Mouse (Mus musculus) embryonic facial prominence, embryonic 14.5 days (tissue): ENCODE results near the gene Pid1. TPM values are rescaled to one million over a fixed set of nuclear protein-coding genes. Genes with fewer than 3 reads are reported as not detected.

Experiments
- ATAC-seq: fragments of 200-750 bp; cut with Nextera tagmentation; 2 replicates; pipeline ENCODE4 v1.8.0; 2017; ENCODE audit warnings: low read depth, moderate number of reproducible peaks, moderate TSS enrichment
- DNase-seq: peaks from one replicate; pipeline ENCODE4 v3.0.0-alpha.2; 2015; ENCODE audit warnings: low spot score
- H3K27ac ChIP-seq: fragments of 300-500 bp; sonication (generic); replicated peaks from 2 replicates; pipeline ENCODE4 v1.5.1; 2014; ENCODE audit warnings: low read depth, mild to moderate bottlenecking, low read length, moderate library complexity
- H3K27me3 ChIP-seq: fragments of 300-500 bp; sonication (generic); replicated peaks from 2 replicates; pipeline ENCODE4 v1.6.1; 2014; ENCODE audit warnings: low read length; ENCODE audit not compliant: control insufficient read depth, insufficient read depth
- H3K36me3 ChIP-seq: fragments of 300-500 bp; sonication (generic); 2 replicates; pipeline ENCODE4 v1.6.1; 2014; ENCODE audit warnings: low read length, mixed read lengths; ENCODE audit not compliant: control insufficient read depth, insufficient read depth
- H3K4me1 ChIP-seq: fragments of 300-500 bp; sonication (generic); 2 replicates; pipeline ENCODE4 v1.6.1; 2014; ENCODE audit warnings: antibody characterized with exemption, low read length; ENCODE audit not compliant: control insufficient read depth, insufficient read depth
- H3K4me2 ChIP-seq: fragments of 300-500 bp; sonication (generic); 2 replicates; pipeline ENCODE4 v1.6.1; 2014; ENCODE audit warnings: low read depth, mild to moderate bottlenecking, low read length, moderate library complexity, mixed read lengths
- H3K4me3 ChIP-seq: fragments of 300-500 bp; sonication (generic); 2 replicates; pipeline ENCODE4 v1.5.1; 2014; ENCODE audit warnings: low read depth, mild to moderate bottlenecking, low read length
- H3K9ac ChIP-seq: fragments of 300-500 bp; sonication (generic); 2 replicates; pipeline ENCODE4 v1.6.1; 2014; ENCODE audit warnings: low read depth, mild to moderate bottlenecking, low read length, moderate library complexity, mixed read lengths
- H3K9me3 ChIP-seq: fragments of 300-500 bp; sonication (generic); 2 replicates; pipeline ENCODE4 v1.6.1; 2016; ENCODE audit warnings: low read length; ENCODE audit not compliant: control insufficient read depth
- WGBS: fragments of 180-500 bp; shearing (Covaris S2); extraction: QIAGEN DNeasy Blood & Tissue Kit; methylation state at CpG from one replicate; pipeline ENCODE4 v1.1.7; 2014; 5-methylcytosine and 5-hydroxymethylcytosine counted together
- polyA plus RNA-seq: library from polyadenylated mRNA; unstranded; fragments of >200 nt; fragmentation: Nextera tagmentation; extraction: Ambion mirVana; gene quantifications from 2 replicates; pipeline ENCODE4 v1.2.1, GENCODE M21; 2014

The Pid1 gene
- polyA plus RNA-seq, 1 experiment from 2014 or later, result 38.8 TPM

DNA sequence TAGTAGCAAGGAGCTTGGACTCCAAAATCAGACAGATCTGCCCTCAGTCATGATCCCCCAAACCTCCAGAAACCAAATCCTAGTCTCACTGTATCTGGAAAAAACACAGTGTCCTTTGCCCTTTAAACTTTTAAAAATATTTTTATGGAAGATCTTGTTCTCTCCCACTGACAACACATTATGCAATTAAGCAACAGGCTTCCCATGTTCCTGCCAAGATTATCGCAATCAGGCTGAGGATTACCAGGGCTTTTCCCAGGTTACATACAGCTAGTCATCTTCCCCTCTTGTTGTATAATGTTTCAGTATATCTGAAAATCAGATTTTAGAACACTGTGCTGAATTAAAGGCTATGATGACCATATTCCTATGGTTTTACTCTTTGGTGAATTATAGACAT, 64.3 kb downstream of the Pid1 start:
- H3K36me3 ChIP-seq, result no peaks in the 10 kb centered on the region
- DNase-seq (no peak), ATAC-seq (no peak)
- 63% methylated on average over 1 of the region's 1 CpGs for WGBS
- no peak overlapping the region for H3K4me3 ChIP-seq
- no peak overlapping the region for H3K4me2 ChIP-seq
- no peak overlapping the region for H3K27ac ChIP-seq
- no peaks in the 10 kb centered on the region for H3K27me3 ChIP-seq
- 0 out of 2 replicates have a peak, but pooled peaks cover 4% of the 10 kb centered on the region for H3K9me3 ChIP-seq
- no peak overlapping the region for H3K9ac ChIP-seq
- no peaks in the 10 kb centered on the region for H3K4me1 ChIP-seq

DNA sequence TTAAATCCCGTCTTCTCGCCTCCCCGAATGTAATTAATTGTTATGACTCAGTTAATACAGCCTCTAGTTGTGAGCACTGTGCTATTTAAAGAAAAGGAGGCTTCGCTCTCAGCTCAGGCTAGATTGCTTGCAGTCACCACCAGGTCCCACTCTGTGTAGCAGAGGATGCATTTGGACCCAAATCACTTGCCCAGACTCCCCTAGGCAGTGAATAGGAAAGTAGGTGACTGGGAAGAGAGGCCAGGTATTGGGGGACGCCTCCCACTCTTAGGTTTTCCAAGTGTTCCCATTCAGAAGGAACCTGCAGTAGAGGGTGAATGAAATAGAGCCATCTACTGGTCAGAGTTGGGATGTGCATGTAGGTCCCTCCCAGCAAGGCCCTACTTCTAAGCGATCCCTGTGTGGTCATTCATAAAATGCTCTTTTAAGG, 77.3 kb downstream of the Pid1 start:
- 32% methylated on average over 6 of the region's 6 CpGs for WGBS
- Histone ChIP-seq H3K9me3 (no peaks in the 10 kb centered on the region), H3K27ac (no peak overlapping the region), H3K27me3 (peaks cover 3% of the 10 kb centered on the region; the same call in 1 of the 2 replicates), H3K4me1 (no peaks in the 10 kb centered on the region), H3K4me2 (no peak overlapping the region), H3K9ac (no peak overlapping the region), H3K36me3 (no peaks in the 10 kb centered on the region), H3K4me3 (no peak overlapping the region)
- 0 out of 2 replicates have a peak, but pooled peaks have one; percentile 38 for ATAC-seq
- DNase-seq, result peak; percentile 64

DNA sequence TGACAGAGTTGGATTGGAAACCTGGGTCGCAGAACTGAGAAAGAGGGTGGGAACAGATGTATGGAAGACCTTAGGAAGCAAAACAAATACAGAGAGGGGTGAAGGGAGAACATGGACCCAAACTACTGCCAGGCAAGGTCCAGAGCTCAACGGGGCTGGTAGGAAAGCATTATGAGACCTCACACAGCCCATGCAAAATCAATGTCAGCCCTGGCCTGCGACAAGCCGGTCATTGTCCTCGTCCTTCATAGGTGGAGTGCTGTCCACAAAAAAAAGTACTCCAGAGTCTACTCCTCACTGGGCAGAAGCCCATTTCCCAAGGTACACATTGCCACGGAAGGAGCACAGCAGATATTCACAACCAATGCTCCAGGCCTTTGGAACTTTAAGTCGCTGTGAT, 78.4 kb downstream of the Pid1 start:
- 81% methylated on average over 7 of the region's 7 CpGs for WGBS
- Histone ChIP-seq H3K36me3 (no peaks in the 10 kb centered on the region), H3K9ac (no peak overlapping the region), H3K27me3 (peaks cover 3% of the 10 kb centered on the region; the same call in 1 of the 2 replicates), H3K4me1 (no peaks in the 10 kb centered on the region), H3K4me3 (no peak overlapping the region), H3K9me3 (no peaks in the 10 kb centered on the region), H3K27ac (no peak overlapping the region), H3K4me2 (no peak overlapping the region)
- no peak for ATAC-seq
- DNase-seq, result no peak

DNA sequence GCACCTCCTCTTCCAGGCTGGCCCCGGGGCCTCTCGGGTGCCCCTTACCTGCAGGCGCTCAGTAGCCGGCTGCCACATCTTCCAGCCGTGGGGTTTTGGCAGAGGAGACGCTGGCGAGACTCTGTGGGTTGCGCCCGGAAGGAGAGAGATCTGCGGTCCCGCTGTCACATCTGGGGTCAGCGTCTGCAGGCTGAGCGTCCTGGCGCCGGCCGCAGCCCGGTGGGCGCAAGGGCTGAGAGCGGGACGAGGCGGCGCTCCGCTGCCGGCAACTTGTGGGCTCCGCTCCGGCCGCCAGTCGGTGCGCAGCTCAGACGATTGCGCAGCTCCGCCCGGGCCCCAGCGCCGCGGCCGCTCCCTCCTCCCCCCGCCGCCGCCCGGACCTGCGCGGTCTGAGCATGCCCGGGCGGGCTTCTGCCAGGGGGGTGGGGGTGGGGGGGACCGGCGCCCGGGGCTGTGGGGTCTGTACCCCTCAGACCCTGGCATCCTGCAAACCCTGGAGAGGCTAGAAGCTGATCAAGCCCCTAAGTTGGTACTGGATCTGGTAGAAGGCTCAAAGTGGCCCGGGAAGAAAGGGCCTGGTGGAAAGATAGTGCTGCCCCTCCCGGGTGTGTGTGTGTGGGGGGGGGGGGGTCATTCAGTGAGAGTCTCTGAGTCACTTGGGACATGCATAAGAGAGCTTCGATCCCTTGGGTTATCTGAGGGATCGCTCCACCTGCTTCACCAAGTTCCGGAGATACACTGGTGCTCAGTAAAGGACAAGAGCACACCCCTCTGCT, 79.5 kb downstream of the Pid1 start:
- 4% methylated on average over 30 of the region's 53 CpGs for WGBS
- peak; percentile 93 for ATAC-seq
- Histone ChIP-seq H3K36me3 (no peaks in the 10 kb centered on the region), H3K4me1 (no peaks in the 10 kb centered on the region), H3K9ac (peak overlapping the region; percentile 71), H3K27me3 (peaks cover 3% of the 10 kb centered on the region; the same call in 1 of the 2 replicates), H3K27ac (0 out of 2 replicates have a peak overlapping the region, but pooled peaks have one; percentile 36), H3K9me3 (no peaks in the 10 kb centered on the region), H3K4me2 (peak overlapping the region; percentile 75), H3K4me3 (peak overlapping the region; percentile 67)
- peak; percentile 71 for DNase-seq

DNA sequence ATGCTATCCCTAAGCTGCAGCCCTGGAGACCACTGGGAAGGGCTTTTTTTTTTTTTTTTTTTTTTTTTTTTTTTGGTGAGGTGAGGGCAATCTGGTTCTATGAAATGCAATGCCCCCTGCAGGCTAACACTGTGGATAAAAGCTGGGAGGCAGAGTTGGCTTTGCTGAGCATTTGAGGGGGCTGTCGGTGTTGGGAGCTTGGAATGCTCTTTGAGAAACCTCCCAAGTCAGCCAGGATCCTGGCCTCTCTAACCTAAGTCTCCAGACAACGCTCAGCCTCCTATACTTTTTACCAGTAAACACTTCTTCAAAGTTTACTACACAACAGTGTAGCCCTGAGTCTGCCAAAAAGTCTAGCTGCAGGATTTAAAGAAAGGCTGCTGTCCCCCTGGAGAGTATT, 80.9 kb downstream of the Pid1 start:
- H3K4me2 ChIP-seq, result peak overlapping the region; percentile 75
- no peaks in the 10 kb centered on the region for H3K36me3 ChIP-seq
- peak overlapping the region; percentile 71; the same call in 1 of the 2 replicates for H3K9ac ChIP-seq
- H3K9me3 ChIP-seq, result no peaks in the 10 kb centered on the region
- no peak for ATAC-seq
- H3K27ac ChIP-seq, result no peak overlapping the region
- DNase-seq, result peak; percentile 61
- H3K27me3 ChIP-seq, result peaks cover 3% of the 10 kb centered on the region; the same call in 1 of the 2 replicates
- WGBS, result 7% methylated on average over 2 of the region's 2 CpGs
- H3K4me1 ChIP-seq, result no peaks in the 10 kb centered on the region
- peak overlapping the region; percentile 67 for H3K4me3 ChIP-seq

DNA sequence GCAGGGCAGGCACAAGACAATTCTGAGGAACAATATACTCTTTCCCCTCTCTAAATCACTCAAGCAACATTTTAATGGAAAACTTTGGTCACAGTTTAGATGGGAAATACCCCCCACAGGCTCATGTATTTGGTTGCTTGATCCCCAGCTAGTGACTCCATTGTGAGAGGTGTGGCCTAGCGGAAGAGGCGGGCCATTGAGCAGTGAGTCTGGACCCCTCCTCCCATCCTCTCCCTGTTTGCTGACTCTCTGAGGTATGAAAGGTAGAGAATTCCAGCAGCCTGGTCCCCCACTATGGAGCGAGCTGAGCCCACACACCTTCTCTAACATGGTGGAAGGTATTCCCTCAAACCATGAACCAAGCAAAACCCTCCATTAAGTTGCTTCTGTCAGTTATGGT, 83.8 kb downstream of the Pid1 start:
- ATAC-seq (no peak), DNase-seq (no peak)
- Histone ChIP-seq H3K36me3 (no peaks in the 10 kb centered on the region), H3K9ac (no peak overlapping the region), H3K4me1 (no peaks in the 10 kb centered on the region), H3K4me3 (no peak overlapping the region), H3K27me3 (no peaks in the 10 kb centered on the region; the same call in 1 of the 2 replicates), H3K27ac (no peak overlapping the region), H3K4me2 (no peak overlapping the region), H3K9me3 (no peaks in the 10 kb centered on the region)
- WGBS, result 92% methylated on average over 3 of the region's 3 CpGs

DNA sequence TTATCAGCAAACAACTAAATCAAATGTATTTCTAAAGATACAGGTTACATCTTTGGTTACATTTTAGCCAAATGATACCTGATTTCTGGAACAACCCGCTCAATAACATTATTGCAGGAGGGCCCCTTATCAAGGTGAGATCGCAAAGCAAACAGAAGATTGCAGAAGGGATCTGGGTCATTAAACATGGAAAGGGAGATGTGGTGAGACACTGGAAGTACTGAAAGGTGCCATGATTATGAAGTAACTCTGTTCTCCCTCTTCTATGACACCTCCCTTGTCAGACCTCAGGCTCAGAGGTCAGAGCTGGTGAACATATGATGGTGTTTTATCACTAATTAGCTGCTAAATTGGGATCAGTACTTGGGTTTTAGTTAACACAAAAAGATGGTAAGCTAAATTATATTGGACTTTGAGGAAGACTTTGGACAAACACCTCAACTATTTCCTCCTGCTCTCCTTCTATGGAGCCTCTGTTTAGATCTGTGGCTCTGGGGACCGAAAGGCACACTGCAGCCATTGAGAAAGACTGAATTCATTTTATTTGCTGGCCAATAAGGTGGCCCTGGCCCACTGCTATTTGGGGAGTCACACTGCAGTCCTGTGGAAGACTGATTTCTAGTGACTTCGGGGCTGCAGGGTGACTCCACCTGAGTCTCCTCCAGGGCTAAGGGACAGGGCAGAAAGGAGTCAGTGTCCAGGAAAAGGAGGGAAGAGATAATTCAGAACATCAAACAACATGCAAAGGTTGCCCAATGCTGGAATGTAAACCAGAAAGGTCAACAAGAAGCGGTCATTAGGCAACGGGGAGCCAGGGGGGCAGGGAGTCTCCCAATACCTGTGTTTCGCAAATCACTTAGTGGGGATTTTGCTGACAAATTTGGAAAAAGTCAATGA, 85.4 kb downstream of the Pid1 start:
- 79% methylated on average over 7 of the region's 7 CpGs for WGBS
- no peak overlapping the region for H3K4me2 ChIP-seq

DNA sequence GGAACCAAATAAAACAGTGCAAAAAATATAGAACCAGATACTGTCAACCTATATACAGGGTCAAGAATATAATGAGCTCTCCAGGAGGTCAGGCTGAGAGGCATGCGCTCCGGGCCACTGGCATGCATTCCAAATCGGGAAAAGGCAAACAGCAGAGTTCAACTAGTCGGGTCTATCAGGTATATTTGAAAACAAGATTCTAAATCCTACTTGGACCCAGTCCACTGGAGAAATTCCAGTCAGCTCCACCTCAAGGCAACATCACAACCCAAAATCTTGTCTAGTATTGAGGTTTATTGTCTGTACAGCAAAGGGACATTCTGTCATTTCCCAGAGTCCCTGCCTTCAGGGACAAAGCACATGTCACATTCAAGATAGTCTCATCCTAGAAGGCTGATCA, 91.0 kb downstream of the Pid1 start:
- no peaks in the 10 kb centered on the region for H3K27me3 ChIP-seq
- H3K9me3 ChIP-seq, result no peaks in the 10 kb centered on the region
- no peak overlapping the region for H3K9ac ChIP-seq
- DNase-seq (no peak), ATAC-seq (no peak)
- no peak overlapping the region for H3K27ac ChIP-seq
- no peak overlapping the region for H3K4me2 ChIP-seq
- no peaks in the 10 kb centered on the region for H3K4me1 ChIP-seq
- H3K36me3 ChIP-seq, result no peaks in the 10 kb centered on the region
- no peak overlapping the region for H3K4me3 ChIP-seq
- 58% methylated on average over 4 of the region's 4 CpGs for WGBS

More for the DNA sequence above, 85.4 kb downstream of the Pid1 start:
- DNase-seq (no peak), ATAC-seq (no peak)
- no peak overlapping the region for H3K4me3 ChIP-seq
- H3K36me3 ChIP-seq, result no peaks in the 10 kb centered on the region
- H3K27ac ChIP-seq, result no peak overlapping the region
- H3K9me3 ChIP-seq, result no peaks in the 10 kb centered on the region
- no peak overlapping the region for H3K9ac ChIP-seq
- no peaks in the 10 kb centered on the region for H3K4me1 ChIP-seq
- H3K27me3 ChIP-seq, result no peaks in the 10 kb centered on the region
